Mouse (Mus musculus): Measurements from ENCODE around the gene Svep1. TPM values are rescaled to one million over a fixed set of nuclear protein-coding genes. Genes with fewer than 3 reads are reported as not detected.

Gene Svep1
- polyA plus RNA-seq (2015; fragmentation: Nextera tagmentation; extraction: Ambion mirVana): 0.17 and 0.18 TPM in 2 replicates

- no peak for DNase-seq (ENCODE audit: low spot score)
Measured at GRCm38 (mm10) chr4:58206115-58206945, at the start of gene Svep1. Svep1 (minus strand) TSS chr4:58206859.

GRCm38 (mm10) chr4:58253410-58253809 is 46.8 kb upstream of the Svep1 start:
- DNase-seq (ENCODE audit: low spot score): peak; percentile 54

GRCm38 (mm10) chr4:58252381-58252780 is 45.7 kb upstream of the Svep1 start:
- no peak for DNase-seq (ENCODE audit: low spot score)

GRCm38 (mm10) chr4:58245544-58245943 is 38.9 kb upstream of the Svep1 start:
- DNase-seq (ENCODE audit: low spot score): no peak

- DNase-seq (ENCODE audit: low spot score): no peak
Measured at GRCm38 (mm10) chr4:58240416-58240815, 33.8 kb upstream of the Svep1 start.

- peak; percentile 9 for DNase-seq (ENCODE audit: low spot score)
Measured at GRCm38 (mm10) chr4:58235828-58236227, 29.2 kb upstream of the Svep1 start.

- no peak for DNase-seq (ENCODE audit: low spot score)
Measured at GRCm38 (mm10) chr4:58223499-58223898, 16.8 kb upstream of the Svep1 start.

- DNase-seq (ENCODE audit: low spot score): no peak
Measured at GRCm38 (mm10) chr4:58211374-58211773, 4.7 kb upstream of the Svep1 start.

- peak; percentile 2 for DNase-seq (ENCODE audit: low spot score)
Measured at GRCm38 (mm10) chr4:58210557-58211090, 4.0 kb upstream of the Svep1 start.

GRCm38 (mm10) chr4:58205750-58206114 is 927 bp downstream of the Svep1 start:
- DNase-seq (ENCODE audit: low spot score): no peak

- DNase-seq (ENCODE audit: low spot score): no peak
Measured at GRCm38 (mm10) chr4:58201703-58202102, 5.0 kb downstream of the Svep1 start.

- no peak for DNase-seq (ENCODE audit: low spot score)
Measured at GRCm38 (mm10) chr4:58200826-58201225, 5.8 kb downstream of the Svep1 start.

GRCm38 (mm10) chr4:58197230-58197629 is 9.4 kb downstream of the Svep1 start:
- no peak for DNase-seq (ENCODE audit: low spot score)

- no peak for DNase-seq (ENCODE audit: low spot score)
Measured at GRCm38 (mm10) chr4:58196795-58197194, 9.9 kb downstream of the Svep1 start.

- DNase-seq (ENCODE audit: low spot score): no peak
Measured at GRCm38 (mm10) chr4:58195936-58196335, 10.7 kb downstream of the Svep1 start.

- DNase-seq (ENCODE audit: low spot score): no peak
Measured at GRCm38 (mm10) chr4:58189281-58189680, 17.4 kb downstream of the Svep1 start.

- no peak for DNase-seq (ENCODE audit: low spot score)
Measured at GRCm38 (mm10) chr4:58185401-58185800, 21.3 kb downstream of the Svep1 start.

GRCm38 (mm10) chr4:58184681-58185341 is 21.8 kb downstream of the Svep1 start:
- no peak for DNase-seq (ENCODE audit: low spot score)

GRCm38 (mm10) chr4:58183897-58184296 is 22.8 kb downstream of the Svep1 start:
- no peak for DNase-seq (ENCODE audit: low spot score)

- no peak for DNase-seq (ENCODE audit: low spot score)
Measured at GRCm38 (mm10) chr4:58178489-58178888, 28.2 kb downstream of the Svep1 start.

GRCm38 (mm10) chr4:58177256-58177655 is 29.4 kb downstream of the Svep1 start:
- DNase-seq (ENCODE audit: low spot score): no peak

GRCm38 (mm10) chr4:58174435-58174987 is 32.1 kb downstream of the Svep1 start:
- DNase-seq (ENCODE audit: low spot score): no peak

All from thymus, postnatal 0 days (tissue).